Mouse (Mus musculus): ENCODE data around the gene Gramd4.

DNA sequence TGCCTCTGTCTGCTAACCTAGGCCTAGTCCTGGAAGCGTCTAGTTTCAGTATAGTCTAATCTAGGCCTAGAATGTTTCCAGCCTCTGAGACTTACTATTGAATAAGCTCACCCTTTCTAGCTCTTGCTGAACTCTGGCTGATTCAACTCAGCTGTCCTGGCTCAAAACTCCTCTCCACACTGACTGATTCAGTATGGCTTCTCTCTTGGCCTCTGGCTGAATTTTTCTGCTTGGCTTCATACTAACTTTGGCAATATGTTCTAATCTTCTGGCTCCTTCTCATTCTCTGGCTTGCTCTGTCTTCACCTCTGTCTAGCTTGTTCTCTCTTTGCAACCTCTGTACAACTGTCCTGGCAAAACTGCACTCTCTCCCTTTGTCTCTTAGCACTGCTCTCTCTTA is 35.7 kb downstream of the Gramd4 start:
- TF ChIP-seq POLR2A (IDR thresholded peaks at IDR 0.05; ENCODE audit: borderline replicate concordance, control insufficient read depth, low read depth, low read length) (no peak), CTCF (IDR thresholded peaks at IDR 0.05; ENCODE audit: control insufficient read depth, insufficient read depth, low read length) (no peak)
